Mouse (Mus musculus) heart, postnatal 0 days (tissue): ENCODE data around the gene Rtp4.

Experiments
- CTCF ChIP-seq: IDR thresholded peaks from 2 replicates; pipeline ENCODE4 v1.5.1; 2016; ENCODE audit warnings: antibody characterized with exemption, control low read depth, low read depth
- EP300 ChIP-seq: IDR thresholded peaks from 2 replicates; pipeline ENCODE4 v1.6.1; 2016; ENCODE audit warnings: antibody characterized with exemption, low read depth

DNA sequence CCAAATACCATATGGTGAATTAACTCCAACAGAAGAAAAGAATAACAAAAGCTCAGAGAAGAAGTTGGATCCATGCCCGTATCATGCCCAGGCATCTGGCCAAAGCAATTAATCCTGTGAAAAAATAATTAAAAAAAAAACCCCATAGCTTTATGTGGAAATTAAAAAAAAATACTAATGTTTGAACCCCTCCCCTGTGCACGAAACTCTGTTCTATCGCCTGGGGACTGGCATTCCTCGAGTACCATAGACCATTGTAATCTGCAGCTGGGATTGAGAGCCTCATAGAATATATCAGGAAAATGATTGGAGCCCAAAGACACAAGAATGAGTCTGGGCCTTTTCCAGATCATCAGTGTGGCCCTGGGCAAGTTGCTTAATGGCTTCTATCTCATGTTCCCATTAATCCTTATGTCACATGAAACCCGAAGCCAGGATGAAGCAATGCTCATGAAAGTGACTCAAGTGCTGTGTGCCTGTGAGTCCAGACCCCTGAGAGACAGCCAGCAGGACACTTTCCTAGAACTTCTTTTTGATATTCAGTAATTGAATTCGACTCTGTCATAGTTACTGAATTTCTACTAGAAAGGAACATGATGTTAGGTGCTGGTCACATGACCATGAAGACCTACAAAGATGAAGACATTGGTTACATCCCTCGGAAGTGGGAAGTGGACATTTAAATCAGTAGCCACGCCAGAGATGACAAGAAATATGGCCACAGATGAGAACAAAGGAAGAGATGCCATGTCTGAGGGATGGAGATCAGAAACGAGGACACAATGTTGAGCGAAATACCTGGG lies 1.3 kb upstream of the Rtp4 start:
- TF ChIP-seq CTCF: no peak
- TF ChIP-seq EP300: no peak
